Mouse (Mus musculus): ENCODE data around the gene Gh.

DNA sequence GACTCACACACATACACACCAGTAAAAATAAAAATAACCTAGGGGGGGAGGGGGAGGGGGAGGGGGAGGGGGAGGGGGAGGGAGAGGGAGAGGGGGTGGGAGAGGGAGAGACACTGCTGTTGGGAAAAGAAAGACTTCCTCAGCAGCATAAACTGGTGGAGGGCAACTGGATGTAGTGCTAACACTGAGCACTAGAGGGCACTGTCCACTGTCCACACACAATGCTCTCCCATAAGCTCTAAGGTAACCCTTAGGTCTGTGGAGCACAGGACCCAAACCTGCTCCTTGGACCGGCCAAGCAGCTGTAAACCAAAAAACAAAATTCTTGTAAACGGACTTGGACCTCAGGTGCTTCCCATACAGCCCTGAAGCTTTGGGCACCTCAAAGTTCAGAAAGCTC lies 969 bp upstream of the Gh start:
- TF ChIP-seq GATA1 (IDR thresholded peaks at IDR 0.05; ENCODE audit: borderline replicate concordance, low read length): no peak
- TF ChIP-seq FLI1 (IDR thresholded peaks at IDR 0.05; ENCODE audit: low read length): no peak

All from megakaryocyte, embryonic 14.5 days (primary cell).